Mouse (Mus musculus) embryonic stem cell, embryonic (primary cell): ENCODE data around the gene Flvcr2.

Experiments used
- CTCF ChIA-PET, 4 experiments: fragments of 300-600 bp in 2 of 4; fragments of 350-600 bp in 2 of 4; sonication (Branson Sonifier 250); formaldehyde crosslinking; loops; one replicate each; lab custom pipeline; 2022; ENCODE audit warnings: inconsistent platforms in 2 of 4; lab: Charles Lee
- POLR2A ChIA-PET, 4 experiments: fragments of 300-600 bp in 2 of 4; fragments of 350-600 bp in 2 of 4; sonication (Branson Sonifier 250); formaldehyde crosslinking; loops; one replicate each; lab custom pipeline; 2022; ENCODE audit warnings: antibody characterized with exemption in 4 of 4, inconsistent platforms in 1 of 4; lab: Charles Lee

The Flvcr2 gene

DNA sequence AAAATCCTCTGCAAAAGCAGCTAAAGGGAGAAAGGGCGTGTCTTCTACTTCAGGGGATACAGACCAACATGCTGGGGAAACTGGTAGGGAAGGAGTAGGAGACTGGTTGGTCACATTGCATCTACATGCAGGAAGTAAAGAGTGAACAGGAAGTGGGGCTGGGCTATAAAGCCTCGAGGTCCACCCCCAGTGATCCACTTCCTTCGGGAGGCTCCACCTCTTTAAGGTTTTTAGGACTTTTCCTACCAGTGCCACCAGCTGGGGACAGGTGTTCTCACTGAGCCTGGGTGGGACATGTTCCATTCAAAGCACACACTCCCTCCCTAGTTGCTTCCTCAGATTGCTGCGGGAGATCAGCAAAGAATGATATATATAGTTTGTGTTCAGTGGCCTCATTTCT is 107.5 kb downstream of the Flvcr2 start:
- ChIA-PET CTCF (interaction anchor here in 3 of 4 experiments (0.5 to 1.2 kb wide), 3 partner anchors 12 to 1099 kb away, joined by 3 read pairs; no protein-coding TSS in a partner anchor), POLR2A (interaction anchor here in 1 of 4 experiments (0.7 to 1.8 kb wide), 4 partner anchors 12 to 408 kb away, joined by 3 to 5 read pairs (median 4); no protein-coding TSS in a partner anchor)

DNA sequence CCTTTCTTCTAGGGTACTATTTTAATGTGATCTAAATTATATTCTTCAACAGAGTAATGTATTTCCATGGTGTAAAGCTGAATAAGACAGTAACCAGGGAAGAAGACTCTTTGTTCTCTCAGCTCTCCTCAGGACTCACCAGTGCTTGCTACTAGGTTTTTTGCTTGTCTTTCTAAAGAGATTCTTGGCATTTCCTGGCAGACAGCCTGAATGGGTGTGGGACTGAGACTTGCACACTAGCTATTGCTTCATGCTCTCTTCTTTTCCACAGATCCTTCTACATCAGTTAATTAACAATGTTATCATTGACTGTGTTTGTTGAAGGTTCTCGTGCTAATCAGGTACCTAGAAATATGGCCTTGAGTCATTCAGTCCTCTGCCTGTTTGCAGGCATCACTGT is 107.9 kb downstream of the Flvcr2 start:
- ChIA-PET CTCF (interaction anchor here in 2 of 4 experiments (0.5 to 1.2 kb wide), 2 partner anchors 12 to 29 kb away, joined by 3 read pairs; no protein-coding TSS in a partner anchor), POLR2A (interaction anchor here in 1 of 4 experiments (1.4 to 1.8 kb wide), 3 partner anchors 11 to 31 kb away, joined by 3 to 5 read pairs (median 4); no protein-coding TSS in a partner anchor)

DNA sequence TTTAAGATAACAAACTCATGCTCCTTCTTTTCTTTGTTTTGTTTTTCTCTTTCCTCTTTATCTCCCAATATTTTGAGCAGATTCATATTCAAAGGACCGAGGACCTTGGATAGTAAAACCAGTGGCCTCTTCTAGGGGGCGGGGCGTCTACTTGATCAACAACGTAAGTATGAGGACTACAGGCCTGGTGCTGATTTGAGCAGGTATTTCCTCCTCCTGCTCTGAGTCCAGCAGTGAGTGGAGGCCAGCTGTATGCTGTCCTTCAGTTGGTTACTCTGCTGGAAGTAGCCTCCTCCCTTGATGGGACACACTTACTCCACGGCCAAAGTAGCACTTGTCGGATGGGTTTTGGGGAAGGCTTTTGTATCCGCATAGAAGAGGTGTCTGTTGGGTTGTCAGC is 111.0 kb downstream of the Flvcr2 start:
- CTCF ChIA-PET, result no interaction called here
- POLR2A ChIA-PET, result interaction anchor here in 2 of 4 experiments (0.6 to 1.3 kb wide), 4 partner anchors 33 to 310 kb away, joined by 3 to 4 read pairs (median 3); partner anchors contain the start of genes Erg28 (in 2 of the 2) and Ttll5 (in 2 of the 2)

DNA sequence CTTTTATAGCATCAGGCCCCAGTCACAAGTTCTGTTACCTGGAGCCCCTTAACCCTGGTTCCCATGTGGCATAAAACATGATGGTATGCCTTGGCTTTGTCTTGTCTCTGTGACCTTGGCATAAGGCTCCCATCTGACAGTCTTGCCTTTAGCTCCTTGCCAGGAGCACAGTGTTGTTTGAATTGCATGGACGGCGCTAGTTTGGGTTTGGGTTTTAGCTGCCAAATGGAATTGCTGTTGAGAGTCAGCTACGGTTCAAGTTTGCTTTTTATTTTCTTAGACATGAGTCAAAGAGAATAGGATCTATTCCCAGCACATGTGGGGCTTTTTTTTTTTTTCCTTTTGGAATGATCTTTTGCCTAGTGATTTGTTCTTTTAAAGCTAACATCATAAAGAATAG is 112.8 kb downstream of the Flvcr2 start:
- ChIA-PET CTCF (interaction anchor here in 1 of 4 experiments (0.6 to 1.0 kb wide), 2 partner anchors 11 to 536 kb away, joined by 3 read pairs; no protein-coding TSS in a partner anchor), POLR2A (interaction anchor here in 3 of 4 experiments (0.6 to 1.3 kb wide), 6 partner anchors 10 to 1025 kb away, joined by 3 to 5 read pairs (median 4); partner anchors contain the start of gene Tgfb3 (in 1 of the 3))

DNA sequence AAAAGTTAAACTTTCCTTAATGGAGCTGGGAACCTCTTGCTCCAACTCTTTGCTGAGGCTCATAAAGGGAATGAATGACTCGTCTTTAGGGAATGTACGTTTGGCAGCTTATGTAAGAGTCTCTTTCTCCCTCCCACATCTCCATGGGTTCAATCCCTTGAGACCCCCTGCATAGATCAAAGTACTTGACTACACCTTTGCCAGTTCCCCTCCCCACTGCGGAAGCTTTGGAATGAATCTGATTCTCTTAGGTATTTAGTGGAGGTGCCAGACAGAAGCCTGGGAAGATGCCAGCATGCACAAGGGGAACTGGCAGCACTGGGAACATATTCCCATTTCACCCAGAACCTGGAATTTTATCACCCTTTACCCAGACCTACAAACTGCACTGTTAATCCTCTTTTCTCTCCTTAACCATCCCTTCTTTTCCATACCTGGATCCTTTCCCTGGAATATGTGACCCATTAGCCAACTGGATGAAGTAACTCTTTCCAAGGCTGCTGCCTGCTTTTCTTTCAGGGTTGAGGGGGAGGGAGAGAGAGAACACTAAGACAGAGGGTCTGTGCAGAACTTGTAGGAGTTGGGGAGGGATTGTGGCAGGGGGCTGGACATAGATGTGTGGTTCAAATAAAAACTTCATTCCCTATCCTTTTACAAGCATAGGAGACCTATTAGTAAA is 113.3 kb downstream of the Flvcr2 start:
- POLR2A ChIA-PET, result interaction anchor here in 2 of 4 experiments (0.6 to 1.3 kb wide), 5 partner anchors 11 to 219 kb away, joined by 3 to 5 read pairs (median 4); partner anchors contain the start of gene Tgfb3 (in 1 of the 2)
- CTCF ChIA-PET, result interaction anchor here in 1 of 4 experiments (0.6 to 1.0 kb wide), 2 partner anchors 11 to 535 kb away, joined by 3 read pairs; no protein-coding TSS in a partner anchor

DNA sequence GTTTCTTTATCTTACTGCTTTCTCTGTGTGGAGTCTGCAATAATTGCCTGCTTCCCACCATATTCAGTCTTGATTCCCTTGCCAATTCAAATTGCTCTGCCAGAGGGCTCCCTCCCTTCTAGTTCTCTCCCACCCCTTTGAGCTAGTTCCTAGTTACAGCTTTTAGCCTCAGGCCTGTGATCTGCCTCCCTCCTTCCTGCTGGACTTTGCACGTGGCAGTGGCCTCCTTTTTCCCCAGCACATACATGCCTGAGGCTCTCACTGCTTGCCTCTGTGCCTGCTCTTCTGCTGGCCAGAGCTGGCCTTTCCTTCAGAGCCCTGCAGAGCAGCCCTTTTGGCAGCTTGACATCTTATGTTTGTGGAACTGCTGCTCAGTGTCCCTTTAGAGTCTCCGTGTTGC is 116.2 kb downstream of the Flvcr2 start:
- CTCF ChIA-PET, result interaction anchor here in 1 of 4 experiments (1.7 kb wide), 1 partner anchor 214 kb away, joined by 3 read pairs; no protein-coding TSS in a partner anchor
- POLR2A ChIA-PET, result interaction anchor here in 1 of 4 experiments (1.3 to 1.5 kb wide), 2 partner anchors 37 to 215 kb away, joined by 3 to 4 read pairs; no protein-coding TSS in a partner anchor
